Mouse (Mus musculus) erythroblast, embryonic 14.5 days (primary cell): Measurements from ENCODE around the gene Tpte. TPM values are rescaled to one million over a fixed set of nuclear protein-coding genes. Genes with fewer than 3 reads are reported as not detected.
"Not testable (repeated sequence)": the region's sequence is repeated elsewhere in the genome, so short reads cannot be mapped to it uniquely, and the experiment has no call there.

Experiments
- H3K27me3 ChIP-seq: 2 replicates; pipeline ENCODE4 v1.6.1; 2012; ENCODE audit warnings: inconsistent platforms; ENCODE audit not compliant: control insufficient read depth
- H3K36me3 ChIP-seq: 2 replicates; pipeline ENCODE4 v1.6.1; 2012; ENCODE audit warnings: mild to moderate bottlenecking, inconsistent platforms; ENCODE audit not compliant: control insufficient read depth
- H3K4me1 ChIP-seq: 2 replicates; pipeline ENCODE4 v1.6.1; 2012; ENCODE audit warnings: inconsistent platforms; ENCODE audit not compliant: control insufficient read depth
- H3K4me3 ChIP-seq: replicated peaks from 2 replicates; pipeline ENCODE3; 2012; ENCODE audit warnings: moderate library complexity, mild to moderate bottlenecking, inconsistent platforms
- H3K9me3 ChIP-seq: 2 replicates; pipeline ENCODE4 v1.6.1; 2012; ENCODE audit warnings: low read length, inconsistent platforms, mixed read lengths; ENCODE audit not compliant: control insufficient read depth
- GATA1 ChIP-seq: IDR thresholded peaks from 2 replicates; pipeline ENCODE4 v1.6.1; 2012; ENCODE audit warnings: low read length, inconsistent platforms, mixed read lengths
- TAL1 ChIP-seq: IDR thresholded peaks from 3 replicates; pipeline ENCODE4 v1.6.1; 2012; ENCODE audit warnings: low read length, inconsistent platforms, mixed read lengths
- polyA plus RNA-seq: library from polyadenylated mRNA; stranded (reverse); fragments of >175 nt; gene quantifications from 2 replicates; pipeline ENCODE4 v1.2.3, GENCODE M21; 2012

Tpte gene
- polyA plus RNA-seq, 1 experiment = not detected

DNA sequence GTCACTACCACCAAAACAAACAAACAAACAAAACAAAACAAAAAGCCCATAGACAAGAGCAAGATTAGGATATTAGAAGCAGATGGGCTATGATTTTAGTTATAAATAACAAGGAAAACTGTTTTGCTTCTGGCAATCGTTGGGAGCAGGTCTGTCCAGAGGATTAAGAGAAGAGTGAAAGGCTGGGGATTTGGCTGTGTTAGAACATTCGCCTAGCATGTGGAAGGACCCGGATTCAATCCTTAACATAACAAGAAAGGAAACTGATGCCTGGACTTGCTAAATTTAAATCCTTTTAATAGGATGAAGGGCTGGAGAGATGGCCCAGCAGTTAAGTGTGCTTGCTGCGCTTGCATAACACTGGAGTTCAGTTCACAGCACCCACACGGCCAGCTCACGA, 18.9 kb upstream of the Tpte start:
- no peaks in the 10 kb centered on the region for H3K27me3 ChIP-seq
- H3K4me1 ChIP-seq = no peaks in the 10 kb centered on the region
- H3K36me3 ChIP-seq = no peaks in the 10 kb centered on the region
- no peak overlapping the region for H3K4me3 ChIP-seq
- no peak for TF ChIP-seq TAL1
- no peak for TF ChIP-seq GATA1
- H3K9me3 ChIP-seq = peaks cover 13% of the 10 kb centered on the region; the same call in 1 of the 2 replicates

DNA sequence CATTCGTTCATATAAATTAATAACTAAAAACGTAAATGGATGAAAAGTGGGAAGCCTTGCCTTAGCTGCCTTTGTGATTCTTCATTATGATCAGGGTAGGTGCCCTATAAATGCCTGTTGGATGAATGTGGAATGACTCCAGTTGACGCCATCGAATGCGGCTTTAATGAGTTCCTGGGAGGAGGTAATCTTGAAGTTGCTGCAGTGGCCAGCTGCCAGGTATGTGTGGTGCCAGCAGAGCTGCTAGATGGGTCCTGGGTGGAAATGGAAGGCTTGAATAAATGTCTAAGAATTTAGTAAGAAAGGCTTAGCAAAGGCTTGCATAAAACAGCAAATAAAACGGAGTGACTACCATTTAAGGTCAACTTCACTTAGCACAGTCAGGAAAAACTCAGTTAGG, 18.5 kb upstream of the Tpte start:
- Histone ChIP-seq H3K4me3 (no peak overlapping the region), H3K4me1 (no peaks in the 10 kb centered on the region), H3K36me3 (no peaks in the 10 kb centered on the region), H3K27me3 (no peaks in the 10 kb centered on the region), H3K9me3 (peaks cover 13% of the 10 kb centered on the region; the same call in 1 of the 2 replicates)
- no peak for TF ChIP-seq TAL1
- TF ChIP-seq GATA1 = no peak

- H3K9me3 ChIP-seq = peaks cover 13% of the 10 kb centered on the region; the same call in 1 of the 2 replicates
- H3K36me3 ChIP-seq = no peaks in the 10 kb centered on the region
- TF ChIP-seq TAL1 = no peak
- TF ChIP-seq GATA1 = no peak
- H3K27me3 ChIP-seq = no peaks in the 10 kb centered on the region
- H3K4me1 ChIP-seq = no peaks in the 10 kb centered on the region
- H3K4me3 ChIP-seq = no peak overlapping the region
Measured at GRCm38 (mm10) chr8:22265194-22265593, 18.0 kb upstream of the Tpte start.

DNA sequence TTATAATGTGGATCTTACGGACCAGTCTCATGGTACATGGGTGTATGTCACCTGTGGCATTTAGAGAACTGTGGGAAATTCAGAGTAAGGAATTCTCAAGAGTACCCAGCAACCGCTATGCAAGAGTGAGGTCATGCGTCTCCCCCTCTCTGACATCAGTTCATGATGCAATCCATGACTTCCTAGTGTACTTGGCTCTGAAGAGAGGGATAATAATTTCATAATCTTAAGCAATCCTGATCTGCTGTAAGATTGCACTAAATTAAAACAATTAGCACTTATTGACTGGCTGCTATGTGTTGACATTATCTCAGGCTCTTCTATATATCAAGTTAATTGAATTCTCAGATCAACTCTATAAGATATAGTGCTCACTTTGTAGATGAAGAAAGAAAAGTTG, 16.4 kb upstream of the Tpte start:
- Histone ChIP-seq H3K4me1 (no peaks in the 10 kb centered on the region), H3K4me3 (no peak overlapping the region), H3K27me3 (no peaks in the 10 kb centered on the region), H3K9me3 (peaks cover 8% of the 10 kb centered on the region; the same call in 1 of the 2 replicates), H3K36me3 (no peaks in the 10 kb centered on the region)
- TF ChIP-seq TAL1 (no peak), GATA1 (no peak)

- H3K4me1 ChIP-seq = no peaks in the 10 kb centered on the region
- no peaks in the 10 kb centered on the region for H3K36me3 ChIP-seq
- H3K9me3 ChIP-seq = 0 out of 2 replicates have a peak, but pooled peaks cover 2% of the 10 kb centered on the region
Measured at GRCm38 (mm10) chr8:22273142-22273541, 10.1 kb upstream of the Tpte start.

DNA sequence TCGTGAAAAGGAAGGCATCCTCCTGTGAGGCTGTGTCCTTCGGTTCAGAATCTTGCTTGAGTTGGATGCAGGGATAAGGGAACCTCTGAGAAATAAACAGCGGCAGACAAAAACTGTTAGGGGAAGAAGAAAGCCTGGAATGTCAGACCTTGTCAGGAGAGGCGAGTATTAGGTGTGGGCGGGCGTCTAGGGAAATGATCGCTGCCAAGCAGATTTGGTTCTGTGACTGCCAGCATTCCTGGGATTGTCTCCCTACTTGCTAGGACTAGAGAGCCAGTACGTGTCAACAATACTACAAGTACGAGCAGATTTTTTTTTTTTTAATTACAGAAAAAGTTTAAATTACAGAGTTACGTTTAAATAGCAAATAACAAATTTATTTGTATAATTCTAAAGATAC, 8.6 kb upstream of the Tpte start:
- no peaks in the 10 kb centered on the region for H3K4me1 ChIP-seq
- no peak for TF ChIP-seq TAL1
- TF ChIP-seq GATA1 = no peak
- no peaks in the 10 kb centered on the region for H3K36me3 ChIP-seq
- no peaks in the 10 kb centered on the region for H3K9me3 ChIP-seq
- no peak overlapping the region for H3K4me3 ChIP-seq
- H3K27me3 ChIP-seq = no peaks in the 10 kb centered on the region

More at GRCm38 (mm10) chr8:22273142-22273541, 10.1 kb upstream of the Tpte start:
- H3K4me3 ChIP-seq = no peak overlapping the region
- TF ChIP-seq GATA1 (no peak), TAL1 (no peak)
- no peaks in the 10 kb centered on the region for H3K27me3 ChIP-seq

DNA sequence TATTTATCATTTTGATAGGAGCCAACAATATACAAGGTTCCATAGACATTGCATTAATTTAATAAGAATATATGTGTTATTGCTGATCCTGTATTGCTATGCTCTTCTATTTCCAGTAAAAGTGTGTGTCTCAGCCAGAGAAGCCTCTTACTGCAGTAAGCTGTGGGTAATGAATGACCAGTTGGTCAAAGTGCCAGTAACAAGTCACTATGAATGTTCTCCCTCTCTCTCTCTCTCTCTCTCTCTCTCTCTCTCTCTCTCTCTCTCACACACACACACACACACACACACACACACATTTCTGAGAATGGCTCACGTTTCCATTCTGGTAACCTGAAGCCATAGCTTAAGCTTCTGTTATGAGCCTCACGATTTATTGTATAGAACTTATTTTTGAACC, 19.1 kb downstream of the Tpte start:
- TF ChIP-seq GATA1 (no peak), TAL1 (no peak)
- no peaks in the 10 kb centered on the region for H3K27me3 ChIP-seq
- H3K36me3 ChIP-seq = no peaks in the 10 kb centered on the region
- H3K4me1 ChIP-seq = no peaks in the 10 kb centered on the region
- H3K4me3 ChIP-seq = no peak overlapping the region
- no peaks in the 10 kb centered on the region for H3K9me3 ChIP-seq

DNA sequence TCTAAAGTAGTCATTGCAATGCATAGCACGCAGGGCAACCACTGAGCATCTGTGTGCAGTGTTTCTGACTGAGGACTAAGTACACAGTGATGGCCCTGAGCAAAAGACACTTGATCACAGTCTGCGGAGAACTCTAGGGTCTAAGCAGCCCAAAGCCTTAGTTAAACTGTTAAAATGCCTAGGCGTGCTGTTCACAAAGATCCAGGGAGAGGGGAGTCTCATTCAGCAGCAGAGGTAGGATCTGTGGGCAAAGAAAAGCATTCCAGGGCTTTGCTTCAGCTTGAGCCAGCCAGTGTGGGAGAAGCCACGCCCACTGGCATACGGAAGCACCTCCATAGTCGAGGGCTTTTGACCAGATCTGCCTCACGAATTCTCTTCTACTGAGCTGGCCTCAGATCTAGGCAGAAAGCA, 19.7 kb downstream of the Tpte start:
- Histone ChIP-seq H3K9me3 (no peaks in the 10 kb centered on the region), H3K36me3 (no peaks in the 10 kb centered on the region), H3K4me1 (no peaks in the 10 kb centered on the region), H3K27me3 (no peaks in the 10 kb centered on the region), H3K4me3 (no peak overlapping the region)
- no peak for TF ChIP-seq TAL1
- no peak for TF ChIP-seq GATA1

DNA sequence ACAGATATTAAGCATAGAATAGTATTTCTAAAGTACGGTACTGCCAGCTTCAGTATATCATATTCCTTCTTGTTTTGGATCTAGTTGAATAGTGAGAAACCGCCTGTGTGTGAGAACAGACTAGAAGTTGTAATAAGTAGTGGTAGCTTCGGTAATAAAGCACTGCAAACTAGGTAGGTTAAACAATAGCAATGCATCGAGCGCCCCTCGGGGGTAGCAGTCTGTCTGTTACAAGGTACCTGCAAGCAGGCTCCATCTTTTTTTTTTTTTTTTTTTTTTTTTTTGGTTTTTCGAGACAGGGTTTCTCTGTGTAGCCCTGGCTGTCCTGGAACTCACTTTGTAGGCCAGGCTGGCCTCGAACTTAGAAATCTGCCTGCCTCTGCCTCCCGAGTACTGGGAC, 20.8 kb downstream of the Tpte start:
- H3K27me3 ChIP-seq, H3K36me3 ChIP-seq, H3K9me3 ChIP-seq, H3K4me1 ChIP-seq, H3K4me3 ChIP-seq: not testable (repeated sequence)

- no peaks in the 10 kb centered on the region for H3K36me3 ChIP-seq
- H3K4me3 ChIP-seq = no peak overlapping the region
- H3K27me3 ChIP-seq = no peaks in the 10 kb centered on the region
- no peak for TF ChIP-seq GATA1
- no peak for TF ChIP-seq TAL1
- H3K9me3 ChIP-seq = no peaks in the 10 kb centered on the region
- H3K4me1 ChIP-seq = no peaks in the 10 kb centered on the region
Measured at GRCm38 (mm10) chr8:22306999-22307398, 23.8 kb downstream of the Tpte start.
